Mouse (Mus musculus) lung, postnatal 36 days (tissue): ENCODE measurements at regions not wholly inside any gene's neighbourhood (a gene's known extent, or its start where the extent isn't known, plus 50 kb on each side); places are given as distances from the start of the nearest gene placed in this dataset.

Source experiments
- DNase-seq: peaks from one replicate; pipeline ENCODE4 v3.0.0; 2022; ENCODE audit warnings: mixed read lengths

- DNase-seq, result no peak
These were observed 533.5 kb upstream of the Zic4 start for GRCm38 (mm10) chr9:90828701-90829100.

GRCm38 (mm10) chr9:90830704-90831103 lies 531.5 kb upstream of the Zic4 start:
- no peak for DNase-seq

- no peak for DNase-seq
These were observed 528.3 kb upstream of the Zic4 start for GRCm38 (mm10) chr9:90833743-90834539.

- no peak for DNase-seq
These were observed 523.9 kb upstream of the Zic4 start for GRCm38 (mm10) chr9:90838184-90838926.

- no peak for DNase-seq
These were observed 511.2 kb upstream of the Zic4 start for GRCm38 (mm10) chr9:90851044-90851443.

- DNase-seq, result no peak
These were observed 490.6 kb upstream of the Zic4 start for GRCm38 (mm10) chr9:90871636-90872035.

- DNase-seq, result no peak
These were observed 477.7 kb upstream of the Zic4 start for GRCm38 (mm10) chr9:90884467-90884866.

GRCm38 (mm10) chr9:90887405-90887804 lies 474.8 kb upstream of the Zic4 start:
- DNase-seq, result no peak

- no peak for DNase-seq
These were observed 471.4 kb upstream of the Zic4 start for GRCm38 (mm10) chr9:90890801-90891200.

- DNase-seq, result no peak
These were observed 469.4 kb upstream of the Zic4 start for GRCm38 (mm10) chr9:90892816-90893215.

- DNase-seq, result no peak
These were observed 458.7 kb upstream of the Zic4 start for GRCm38 (mm10) chr9:90903557-90903956.

- no peak for DNase-seq
These were observed 456.1 kb upstream of the Zic4 start for GRCm38 (mm10) chr9:90906106-90906505.

GRCm38 (mm10) chr9:90906684-90907083 lies 455.5 kb upstream of the Zic4 start:
- no peak for DNase-seq

GRCm38 (mm10) chr9:90954613-90955012 lies 407.6 kb upstream of the Zic4 start:
- no peak for DNase-seq

- no peak for DNase-seq
These were observed 400.8 kb upstream of the Zic4 start for GRCm38 (mm10) chr9:90961436-90961835.

GRCm38 (mm10) chr9:90964043-90964442 lies 398.2 kb upstream of the Zic4 start:
- DNase-seq, result no peak

- no peak for DNase-seq
These were observed 383.5 kb upstream of the Zic4 start for GRCm38 (mm10) chr9:90978730-90979129.

- DNase-seq, result no peak
These were observed 382.0 kb upstream of the Zic4 start for GRCm38 (mm10) chr9:90980023-90980802.

GRCm38 (mm10) chr9:90999178-90999577 lies 363.0 kb upstream of the Zic4 start:
- no peak for DNase-seq

- no peak for DNase-seq
These were observed 358.0 kb upstream of the Zic4 start for GRCm38 (mm10) chr9:91004214-91004613.

GRCm38 (mm10) chr9:91040546-91040945 lies 321.7 kb upstream of the Zic4 start:
- DNase-seq, result no peak

GRCm38 (mm10) chr9:91048569-91048968 lies 313.6 kb upstream of the Zic4 start:
- no peak for DNase-seq

GRCm38 (mm10) chr9:91053065-91053793 lies 309.0 kb upstream of the Zic4 start:
- DNase-seq, result no peak
